Mouse (Mus musculus) lung, embryonic 16.5 days (tissue): ENCODE results near the gene Vamp5. TPM values are rescaled to one million over a fixed set of nuclear protein-coding genes. Genes with fewer than 3 reads are reported as not detected.
A peak's percentile ranks its signal among the peaks of the same experiment; 100 is the strongest.

ENCODE experiments used
- ATAC-seq: fragments of 200-750 bp; cut with Nextera tagmentation; 2 replicates; pipeline ENCODE4 v1.8.0; 2017; ENCODE audit warnings: low read depth, mild to moderate bottlenecking, moderate library complexity
- H3K27ac ChIP-seq: fragments of 300-500 bp; sonication (generic); 2 replicates; pipeline ENCODE4 v1.5.1; 2014; ENCODE audit warnings: mild to moderate bottlenecking, control low read depth, low read length
- H3K27me3 ChIP-seq: fragments of 300-500 bp; sonication (generic); 2 replicates; pipeline ENCODE4 v1.6.1; 2014; ENCODE audit warnings: low read depth, low read length, mixed read lengths; ENCODE audit not compliant: control insufficient read depth, insufficient read depth
- H3K36me3 ChIP-seq: fragments of 300-500 bp; sonication (generic); 2 replicates; pipeline ENCODE4 v1.6.1; 2014; ENCODE audit warnings: low read length; ENCODE audit not compliant: control insufficient read depth, insufficient read depth
- H3K4me1 ChIP-seq: fragments of 300-500 bp; sonication (generic); replicated peaks from 2 replicates; pipeline ENCODE4 v1.6.1; 2014; ENCODE audit warnings: low read length, mixed read lengths; ENCODE audit not compliant: control insufficient read depth, insufficient read depth
- H3K4me2 ChIP-seq: fragments of 300-500 bp; sonication (generic); 2 replicates; pipeline ENCODE4 v1.6.1; 2014; ENCODE audit warnings: low read depth, low read length, control low read depth
- H3K4me3 ChIP-seq: fragments of 300-500 bp; sonication (generic); 2 replicates; pipeline ENCODE4 v1.5.1; 2014; ENCODE audit warnings: mild to moderate bottlenecking, low read length, control low read depth
- H3K9ac ChIP-seq: fragments of 300-500 bp; sonication (generic); 2 replicates; pipeline ENCODE4 v1.6.1; 2014; ENCODE audit warnings: low read length, control low read depth
- H3K9me3 ChIP-seq: fragments of 300-500 bp; sonication (generic); 2 replicates; pipeline ENCODE4 v1.6.1; 2016; ENCODE audit warnings: low read length; ENCODE audit not compliant: control insufficient read depth
- WGBS: fragments of 180-500 bp; shearing (Covaris S2); extraction: QIAGEN DNeasy Blood & Tissue Kit; methylation state at CpG from one replicate; pipeline ENCODE4 v1.1.7; 2014; 5-methylcytosine and 5-hydroxymethylcytosine counted together
- polyA plus RNA-seq: library from polyadenylated mRNA; unstranded; fragments of >200 nt; fragmentation: Nextera tagmentation; extraction: Ambion mirVana; gene quantifications from 2 replicates; pipeline ENCODE4 v1.2.1, GENCODE M21; 2015

The Vamp5 gene
- polyA plus RNA-seq, 1 experiment from 2014 or later = 43.0 TPM

GRCm38 (mm10) chr6:72392341-72392740 lies 12.1 kb upstream of the Vamp5 start:
- Histone ChIP-seq H3K36me3 (peaks cover 2% of the 10 kb centered on the region; the same call in 1 of the 2 replicates), H3K9ac (no peak overlapping the region), H3K27ac (no peak overlapping the region), H3K4me3 (no peak overlapping the region), H3K27me3 (no peaks in the 10 kb centered on the region), H3K9me3 (no peaks in the 10 kb centered on the region), H3K4me2 (no peak overlapping the region), H3K4me1 (peaks cover 24% of the 10 kb centered on the region)
- no peak for ATAC-seq
- WGBS = 93% methylated on average over 5 of the region's 5 CpGs

- peak overlapping the region; percentile 85; the same call in 1 of the 2 replicates for H3K9ac ChIP-seq
- no peaks in the 10 kb centered on the region for H3K9me3 ChIP-seq
- ATAC-seq = peak; percentile 65
- H3K27me3 ChIP-seq = no peaks in the 10 kb centered on the region
- 14% methylated on average over 12 of the region's 12 CpGs for WGBS
- H3K4me1 ChIP-seq = peaks cover 24% of the 10 kb centered on the region
- peak overlapping the region; percentile 65 for H3K4me3 ChIP-seq
- H3K36me3 ChIP-seq = peaks cover 2% of the 10 kb centered on the region; the same call in 1 of the 2 replicates
- H3K4me2 ChIP-seq = peak overlapping the region; percentile 77
- H3K27ac ChIP-seq = peak overlapping the region; percentile 98
Observed at GRCm38 (mm10) chr6:72390795-72391521, 10.7 kb upstream of the Vamp5 start.

GRCm38 (mm10) chr6:72389941-72390771 lies 9.9 kb upstream of the Vamp5 start, which contains the start of gene Vamp8:
Gene Vamp8 (minus strand): TSS chr6:72390703.
- H3K4me3 ChIP-seq = peak within 1 kb of the TSS; percentile 65
- under 1% methylated on average over 33 of the region's 33 CpGs for WGBS
- peak within 1 kb of the TSS; percentile 98 for H3K27ac ChIP-seq
- H3K9ac ChIP-seq = peak within 1 kb of the TSS; percentile 85
- no peaks in the 10 kb centered on the region for H3K27me3 ChIP-seq
- H3K36me3 ChIP-seq = peaks cover 6% of the 10 kb centered on the region
- peaks cover 24% of the 10 kb centered on the region for H3K4me1 ChIP-seq
- H3K9me3 ChIP-seq = no peaks in the 10 kb centered on the region
- peak within 1 kb of the TSS; percentile 77 for H3K4me2 ChIP-seq
- ATAC-seq = peak; percentile 82

GRCm38 (mm10) chr6:72389471-72389940 lies 9.2 kb upstream of the Vamp5 start:
- Histone ChIP-seq H3K36me3 (peaks cover 10% of the 10 kb centered on the region), H3K4me3 (peak overlapping the region; percentile 65), H3K4me1 (peaks cover 24% of the 10 kb centered on the region), H3K9ac (peak overlapping the region; percentile 85), H3K9me3 (no peaks in the 10 kb centered on the region), H3K27me3 (no peaks in the 10 kb centered on the region), H3K27ac (peak overlapping the region; percentile 98), H3K4me2 (peak overlapping the region; percentile 77)
- ATAC-seq = peak; percentile 40
- WGBS = 8% methylated on average over 13 of the region's 13 CpGs

- Histone ChIP-seq H3K27me3 (no peaks in the 10 kb centered on the region), H3K4me1 (peaks cover 24% of the 10 kb centered on the region), H3K36me3 (peaks cover 10% of the 10 kb centered on the region), H3K9ac (peak overlapping the region; percentile 85), H3K27ac (peak overlapping the region; percentile 98), H3K9me3 (no peaks in the 10 kb centered on the region), H3K4me3 (peak overlapping the region; percentile 65), H3K4me2 (peak overlapping the region; percentile 77)
- no peak for ATAC-seq
- 65% methylated on average over 6 of the region's 6 CpGs for WGBS
Observed at GRCm38 (mm10) chr6:72388791-72389329, 8.6 kb upstream of the Vamp5 start.

GRCm38 (mm10) chr6:72388266-72388665 lies 8.0 kb upstream of the Vamp5 start:
- Histone ChIP-seq H3K27me3 (no peaks in the 10 kb centered on the region), H3K9ac (no peak overlapping the region), H3K36me3 (peaks cover 10% of the 10 kb centered on the region), H3K9me3 (no peaks in the 10 kb centered on the region), H3K4me3 (no peak overlapping the region), H3K4me2 (peak overlapping the region; percentile 77; the same call in 1 of the 2 replicates), H3K27ac (no peak overlapping the region), H3K4me1 (peaks cover 24% of the 10 kb centered on the region)
- WGBS = 61% methylated on average over 10 of the region's 10 CpGs
- ATAC-seq = no peak

GRCm38 (mm10) chr6:72387816-72388215 lies 7.5 kb upstream of the Vamp5 start:
- no peak for ATAC-seq
- Histone ChIP-seq H3K27me3 (no peaks in the 10 kb centered on the region), H3K4me3 (no peak overlapping the region), H3K27ac (no peak overlapping the region), H3K4me2 (no peak overlapping the region), H3K9ac (no peak overlapping the region), H3K4me1 (peaks cover 24% of the 10 kb centered on the region), H3K36me3 (peaks cover 10% of the 10 kb centered on the region), H3K9me3 (no peaks in the 10 kb centered on the region)
- 87% methylated on average over 3 of the region's 3 CpGs for WGBS

GRCm38 (mm10) chr6:72386561-72386960 lies 6.3 kb upstream of the Vamp5 start:
- peaks cover 24% of the 10 kb centered on the region for H3K4me1 ChIP-seq
- no peak overlapping the region for H3K9ac ChIP-seq
- H3K9me3 ChIP-seq = no peaks in the 10 kb centered on the region
- H3K27me3 ChIP-seq = no peaks in the 10 kb centered on the region
- 80% methylated on average over 2 of the region's 2 CpGs for WGBS
- no peak overlapping the region for H3K27ac ChIP-seq
- H3K4me2 ChIP-seq = no peak overlapping the region
- peaks cover 10% of the 10 kb centered on the region for H3K36me3 ChIP-seq
- ATAC-seq = no peak
- no peak overlapping the region for H3K4me3 ChIP-seq

GRCm38 (mm10) chr6:72385258-72385657 lies 5.0 kb upstream of the Vamp5 start:
- Histone ChIP-seq H3K9me3 (no peaks in the 10 kb centered on the region), H3K27me3 (no peaks in the 10 kb centered on the region), H3K9ac (no peak overlapping the region), H3K27ac (no peak overlapping the region), H3K4me3 (no peak overlapping the region), H3K4me2 (no peak overlapping the region), H3K4me1 (peaks cover 16% of the 10 kb centered on the region), H3K36me3 (peaks cover 10% of the 10 kb centered on the region)
- WGBS = 61% methylated on average over 4 of the region's 4 CpGs
- no peak for ATAC-seq
